Mouse (Mus musculus) neutrophil, adult 5-6 weeks (primary cell): ENCODE measurements around the gene Nuak2. TPM values are rescaled to one million over a fixed set of nuclear protein-coding genes. Genes with fewer than 3 reads are reported as not detected.
"Not testable (repeated sequence)": the region's sequence is repeated elsewhere in the genome, so short reads cannot be mapped to it uniquely, and the experiment has no call there.

ENCODE experiments used
- ATAC-seq: fragments of 151-379, 151-347 bp; 2 replicates; pipeline ENCODE4 v1.8.0; 2017; ENCODE audit warnings: mild to moderate bottlenecking, moderate TSS enrichment; ENCODE audit not compliant: insufficient number of reproducible peaks, poor library complexity, low FRiP score, severe bottlenecking; ENCODE audit errors: extremely low read depth
- total RNA-seq: library from RNA; stranded (forward); fragments of 200-1000 nt; gene quantifications from 2 replicates; pipeline ENCODE4 v1.2.3, GENCODE M21; 2017

Nuak2 gene
- 55.9 and 67.2 TPM in 2 replicates for total RNA-seq

- peak; percentile 70 for ATAC-seq
These were observed at the start of gene Nuak2 for GRCm38 (mm10) chr1:132315889-132316624. Nuak2 (plus strand) TSS chr1:132316126.

GRCm38 (mm10) chr1:132266791-132267557 is 49.0 kb upstream of the Nuak2 start:
- ATAC-seq, result no peak

- no peak for ATAC-seq
These were observed 48.0 kb upstream of the Nuak2 start for GRCm38 (mm10) chr1:132267959-132268358.

- ATAC-seq, result no peak
These were observed 47.4 kb upstream of the Nuak2 start for GRCm38 (mm10) chr1:132268418-132269060.

- ATAC-seq, result no peak
These were observed 44.7 kb upstream of the Nuak2 start for GRCm38 (mm10) chr1:132271237-132271636.

- ATAC-seq, result no peak
These were observed 39.2 kb upstream of the Nuak2 start for GRCm38 (mm10) chr1:132276694-132277093.

GRCm38 (mm10) chr1:132277124-132277523 is 38.8 kb upstream of the Nuak2 start:
- ATAC-seq, result no peak

- not testable (repeated sequence) for ATAC-seq
These were observed 35.3 kb upstream of the Nuak2 start for GRCm38 (mm10) chr1:132280636-132281035.

GRCm38 (mm10) chr1:132281523-132282176 is 34.3 kb upstream of the Nuak2 start:
- ATAC-seq, result no peak

GRCm38 (mm10) chr1:132282177-132282536 is 33.8 kb upstream of the Nuak2 start:
- ATAC-seq, result no peak

GRCm38 (mm10) chr1:132283018-132283417 is 32.9 kb upstream of the Nuak2 start:
- no peak for ATAC-seq

GRCm38 (mm10) chr1:132286735-132287134 is 29.2 kb upstream of the Nuak2 start:
- no peak for ATAC-seq

- ATAC-seq, result no peak
These were observed 28.5 kb upstream of the Nuak2 start for GRCm38 (mm10) chr1:132287445-132287844.

- no peak for ATAC-seq
These were observed 27.9 kb upstream of the Nuak2 start for GRCm38 (mm10) chr1:132287991-132288451.

- peak; percentile 25; the same call in 1 of the 2 replicates for ATAC-seq
These were observed 26.0 kb upstream of the Nuak2 start for GRCm38 (mm10) chr1:132289965-132290364.

GRCm38 (mm10) chr1:132290921-132291675 is 24.8 kb upstream of the Nuak2 start:
- no peak for ATAC-seq

- ATAC-seq, result no peak
These were observed 24.2 kb upstream of the Nuak2 start for GRCm38 (mm10) chr1:132291706-132292105.

- 0 out of 2 replicates have a peak, but pooled peaks have one; percentile 10 for ATAC-seq
These were observed 23.4 kb upstream of the Nuak2 start for GRCm38 (mm10) chr1:132292318-132293129.
